Mouse (Mus musculus) erythroblast, embryonic 14.5 days (primary cell): ENCODE results near the gene Pknox2.

Source experiments
- GATA1 ChIP-seq: IDR thresholded peaks from 2 replicates; pipeline ENCODE4 v1.6.1; 2012; ENCODE audit warnings: low read length, inconsistent platforms, mixed read lengths
- TAL1 ChIP-seq: IDR thresholded peaks from 3 replicates; pipeline ENCODE4 v1.6.1; 2012; ENCODE audit warnings: low read length, inconsistent platforms, mixed read lengths

GRCm38 (mm10) chr9:36868662-36869061 is 278.5 kb downstream of the Pknox2 start:
- no peak for TF ChIP-seq TAL1
- no peak for TF ChIP-seq GATA1
